Mouse (Mus musculus) Muller cell, postnatal 12 days (primary cell): ENCODE results near the gene Gpx6.
A peak's percentile ranks its signal among the peaks of the same experiment; 100 is the strongest.

Experiments used
- DNase-seq: peaks from one replicate; pipeline ENCODE4 v3.0.0-alpha.2; 2015; ENCODE audit errors: inconsistent ontology term

Gpx6 gene

GRCm38 (mm10) chr13:21323405-21323804 lies 11.5 kb downstream of the Gpx6 start:
- no peak for DNase-seq

- DNase-seq = peak; percentile 43
Measured at GRCm38 (mm10) chr13:21326191-21326590, 14.3 kb downstream of the Gpx6 start.

DNA sequence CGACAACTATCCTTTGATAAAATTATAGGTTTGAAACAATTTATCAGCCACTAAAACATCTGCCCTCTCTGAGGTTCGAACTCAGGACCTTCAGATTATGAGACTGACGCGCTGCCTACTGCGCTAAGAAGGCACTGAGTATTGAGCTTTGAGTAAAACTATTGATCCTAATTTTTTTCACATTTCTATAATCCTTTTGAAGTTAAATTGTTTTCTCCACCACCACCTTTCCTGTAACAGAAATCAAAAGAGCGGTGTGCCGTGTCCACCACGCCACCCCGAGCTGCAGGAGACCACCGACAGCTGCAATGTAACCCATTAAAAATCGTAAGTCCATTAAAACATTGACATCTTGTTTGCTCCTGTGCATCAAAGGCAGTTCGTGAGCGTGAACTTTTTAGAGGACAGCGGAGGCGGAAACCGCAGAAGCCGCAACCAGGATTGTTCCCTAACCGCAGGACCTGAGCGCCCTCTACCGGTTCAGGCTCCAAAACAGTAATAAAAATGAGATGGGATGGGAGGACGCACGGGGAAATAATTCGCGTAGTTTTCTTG lies 14.8 kb downstream of the Gpx6 start:
- DNase-seq = peak; percentile 87

DNA sequence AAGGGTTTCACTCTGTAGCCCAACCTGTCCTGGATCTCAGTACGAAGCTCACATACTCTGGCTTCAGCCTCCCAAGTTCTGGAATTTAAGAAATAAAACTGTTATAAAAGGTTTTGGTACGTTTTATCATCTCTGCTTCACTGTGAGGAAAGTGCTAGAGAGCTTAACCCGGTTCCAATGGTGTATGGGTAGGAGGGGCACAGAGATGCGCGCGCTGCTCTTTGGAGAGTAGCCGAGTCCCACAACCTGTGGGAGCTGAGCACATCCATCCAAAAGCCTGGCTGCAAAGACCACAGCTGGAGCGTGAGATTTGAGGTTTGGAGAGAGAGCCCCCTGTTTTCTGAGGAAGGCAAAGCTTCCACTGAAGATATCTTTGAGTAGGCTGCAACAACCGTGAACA lies 15.5 kb downstream of the Gpx6 start:
- DNase-seq = peak; percentile 45

DNA sequence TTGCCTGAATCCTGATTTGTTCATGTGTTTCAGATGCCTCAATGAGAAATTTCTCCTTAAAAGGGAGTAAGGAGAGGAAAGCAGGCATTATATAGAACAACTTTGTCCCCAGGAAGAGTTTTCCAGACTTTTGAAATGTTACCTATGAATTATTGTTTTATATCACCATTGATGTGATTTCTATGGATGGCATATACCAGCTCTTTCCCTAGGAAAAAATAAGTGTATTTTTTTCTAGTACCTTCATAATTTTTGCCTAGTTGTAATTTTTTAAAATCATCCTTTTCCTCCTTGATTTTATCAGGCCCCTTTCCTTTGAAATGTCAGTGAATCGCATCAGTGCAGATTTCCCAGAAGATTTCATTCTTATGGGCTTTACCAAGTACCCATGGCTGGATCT lies 34.7 kb downstream of the Gpx6 start, which contains the start of gene Olfr1367:
Gene Olfr1367 (plus strand): TSS at position 301 of the 400 bp plus-strand sequence.
- DNase-seq = no peak

- DNase-seq = no peak
Measured at GRCm38 (mm10) chr13:21350593-21350992, 38.7 kb downstream of the Gpx6 start.

- peak; percentile 94 for DNase-seq
Measured at GRCm38 (mm10) chr13:21362621-21363248, 50.8 kb downstream of the Gpx6 start, which contains the start of gene Zscan12. Gene Zscan12, plus strand, starts transcription at chr13:21362820.

DNA sequence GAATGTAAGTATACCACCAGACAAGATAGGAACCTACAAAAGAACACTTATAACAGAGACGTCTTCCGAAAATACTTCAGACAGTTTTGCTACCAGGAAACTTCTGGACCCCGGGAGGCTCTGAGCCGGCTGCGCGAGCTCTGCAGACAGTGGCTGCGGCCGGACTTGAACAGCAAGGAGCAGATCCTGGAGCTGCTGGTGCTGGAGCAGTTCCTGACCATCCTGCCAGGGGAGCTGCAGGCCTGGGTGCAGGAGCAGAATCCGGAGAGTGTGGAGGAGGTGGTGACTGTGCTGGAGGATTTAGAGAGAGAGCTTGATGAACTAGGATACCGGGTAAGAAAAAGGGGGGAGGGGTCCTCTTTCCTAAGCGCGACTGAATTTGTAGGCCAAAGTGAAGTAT lies 51.8 kb downstream of the Gpx6 start:
- no peak for DNase-seq

- no peak for DNase-seq
Measured at GRCm38 (mm10) chr13:21366635-21367034, 54.7 kb downstream of the Gpx6 start.
